Mouse (Mus musculus) bone marrow, adult 2 months (tissue): ENCODE measurements around the gene Palld.

ENCODE experiments used
- CTCF ChIP-seq: fragments of 200-500 bp; IDR thresholded peaks from 2 replicates; pipeline ENCODE4 v1.5.1; 2011; ENCODE audit warnings: low read length, control low read depth; ENCODE audit not compliant: control insufficient read depth, insufficient read depth
- POLR2A ChIP-seq: fragments of 200-500 bp; IDR thresholded peaks from 2 replicates; pipeline ENCODE4 v1.6.1; 2011; ENCODE audit warnings: low read depth, mild to moderate bottlenecking, control low read depth, low read length, borderline replicate concordance; ENCODE audit not compliant: control insufficient read depth

DNA sequence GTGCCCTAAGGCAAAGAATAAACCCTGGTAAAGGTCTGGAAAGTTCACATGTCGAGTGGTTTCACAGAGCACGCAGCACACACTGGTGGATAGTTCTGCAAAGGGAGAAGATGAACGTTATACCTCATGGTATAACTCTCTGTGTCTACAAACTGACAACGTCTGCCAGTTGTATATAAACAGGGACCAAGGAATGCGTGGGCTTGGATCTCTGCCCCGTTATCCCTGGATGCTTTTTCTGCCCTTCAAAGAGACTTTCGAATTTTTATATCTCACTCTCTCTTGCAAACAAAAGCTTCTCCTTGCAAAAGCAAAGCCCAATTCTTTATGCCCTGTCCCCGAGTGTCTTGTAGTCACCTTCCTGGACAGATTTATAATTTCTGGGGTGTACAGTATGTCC, 319.9 kb downstream of the Palld start:
- TF ChIP-seq POLR2A = no peak
- TF ChIP-seq CTCF = no peak
